Mouse (Mus musculus): Measurements from ENCODE around the gene Lrpap1.

DNA sequence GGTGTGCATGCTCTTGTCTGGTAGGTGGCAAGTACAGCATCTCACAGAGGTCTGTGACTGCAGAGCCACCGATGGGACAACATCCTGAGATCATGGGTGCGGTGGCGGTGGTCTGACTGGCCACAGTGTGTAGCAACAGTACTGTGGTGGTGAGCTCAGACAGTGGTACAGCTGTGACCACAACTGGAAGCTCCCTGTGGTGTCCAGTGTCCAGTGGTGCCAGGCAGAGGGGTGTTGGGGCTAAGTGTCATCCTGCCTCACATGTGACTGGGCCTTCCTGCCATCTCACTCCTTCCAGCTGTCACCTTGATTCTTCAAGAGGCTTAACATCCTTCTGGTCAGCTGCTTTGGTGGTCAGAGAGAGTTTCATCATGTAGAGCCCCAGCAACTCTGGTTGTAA is 50.9 kb downstream of the Lrpap1 start:
- TF ChIP-seq CTCF (conservative IDR thresholded peaks at IDR 0.05; ENCODE audit: low read length) (no peak), NANOG (IDR thresholded peaks at IDR 0.05; ENCODE audit: borderline replicate concordance, low read length) (no peak), POU5F1 (IDR thresholded peaks at IDR 0.05; ENCODE audit: borderline replicate concordance, low read length) (no peak)
